Comparison of ENCODE assay signal across 8 mouse cellular contexts in the genomic region with DNA sequence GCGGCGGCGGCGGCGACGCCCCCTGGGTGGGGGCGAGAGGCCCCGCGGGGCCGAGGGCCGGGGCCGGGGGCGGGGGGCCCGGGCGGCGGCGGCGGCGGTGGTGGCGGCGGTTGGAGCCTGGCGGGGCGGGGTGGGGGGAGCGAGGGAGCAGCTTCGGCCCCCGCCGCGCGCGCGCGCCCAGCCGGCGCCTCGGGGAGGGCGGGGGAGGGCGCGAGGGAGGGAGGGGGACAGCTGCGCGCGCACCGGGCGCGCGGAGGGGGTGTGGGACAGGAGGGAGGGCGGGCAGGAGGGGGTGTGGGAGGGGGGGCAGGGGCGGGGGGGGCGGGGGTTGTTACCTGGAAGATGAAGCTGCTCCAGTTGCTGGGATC. TPM values are rescaled to one million over a fixed set of nuclear protein-coding genes. Genes with fewer than 3 reads are reported as not detected.
DNase-seq lines count a peak whose midpoint lies in the region; ATAC-seq and TF ChIP-seq lines count a peak whose summit lies in the region.

No protein-coding gene starts in this region.

- no peaks in the 10 kb centered on the region for H3K27me3 ChIP-seq in heart, embryonic 13.5 days (replicated peaks)
- H3K27me3 ChIP-seq in forebrain, embryonic 12.5 days: no peaks in the 10 kb centered on the region
- H3K27me3 ChIP-seq in liver, adult 2 months (ENCODE audit: control insufficient read depth, insufficient read depth, low read length): no peaks in the 10 kb centered on the region

- H3K4me3 ChIP-seq in heart, embryonic 13.5 days: peak overlapping the region; percentile 94
- H3K4me3 ChIP-seq in ES-E14 (ENCODE audit: insufficient read depth in 1 of 2, low read depth in 1 of 2, low read length in 2 of 2, poor library complexity in 1 of 2, severe bottlenecking in 1 of 2): peak overlapping the region; percentile 3 to 87; a peak in 3 of 4 replicates
- H3K4me3 ChIP-seq in forebrain, embryonic 12.5 days (replicated peaks): peak overlapping the region; percentile 98
- H3K4me3 ChIP-seq in liver, adult 2 months (ENCODE audit: insufficient read depth, low read depth, low read length): peak overlapping the region; percentile 71

- DNase-seq in heart, adult 8-10 months (ENCODE audit: low spot score): no peak
- no peak for DNase-seq in ES-E14 (ENCODE audit: low read depth, low spot score)
- no peak for DNase-seq in liver, adult 2 months (ENCODE audit: extremely low read depth, low read depth, low spot score)
- DNase-seq in spleen, adult 12 weeks (ENCODE audit: low spot score): peak; percentile 65
- no peak for DNase-seq in embryo, embryonic 10.5 days (ENCODE audit: low spot score)
- no peak for DNase-seq in layer of hippocampus, adult 9-11 months

- H3K9me3 ChIP-seq in heart, embryonic 13.5 days: no peaks in the 10 kb centered on the region
- no peaks in the 10 kb centered on the region for H3K9me3 ChIP-seq in ES-E14 (ENCODE audit: control insufficient read depth, insufficient read depth, low read depth, low read length)
- H3K9me3 ChIP-seq in forebrain, embryonic 12.5 days: no peaks in the 10 kb centered on the region

- no peak for TF ChIP-seq POLR2A in liver, adult 2 months (IDR thresholded peaks at IDR 0.05; ENCODE audit: extremely low read depth, insufficient read depth, low read length)

- in situ Hi-C loops in ES-E14 (cut with MboI; ENCODE audit: low sequenced_read_pairs in 2 of 2, unreplicated experiment in 2 of 2): no loop called here

- peaks cover 72% of the 10 kb centered on the region for H3K36me3 ChIP-seq in heart, embryonic 13.5 days
- peaks cover 55% of the 10 kb centered on the region for H3K36me3 ChIP-seq in ES-E14 (ENCODE audit: control insufficient read depth, insufficient read depth, low read length, poor library complexity, severe bottlenecking)
- H3K36me3 ChIP-seq in forebrain, embryonic 12.5 days (replicated peaks): peaks cover 71% of the 10 kb centered on the region
- H3K36me3 ChIP-seq in liver, adult 2 months (ENCODE audit: control insufficient read depth, insufficient read depth, low read length): no peaks in the 10 kb centered on the region; the same call in 1 of the 2 replicates

- peaks cover 47% of the 10 kb centered on the region for H3K4me1 ChIP-seq in heart, embryonic 13.5 days
- H3K4me1 ChIP-seq in ES-E14 (ENCODE audit: control insufficient read depth in 2 of 2, insufficient read depth in 2 of 2, low read length in 2 of 2, poor library complexity in 1 of 2): peaks cover 8 to 15% of the 10 kb centered on the region in 2 experiments; a peak in 2 of 4 replicates
- peaks cover 44% of the 10 kb centered on the region for H3K4me1 ChIP-seq in forebrain, embryonic 12.5 days
- H3K4me1 ChIP-seq in liver, adult 2 months (ENCODE audit: control insufficient read depth, insufficient read depth, low read length): peaks cover 11% of the 10 kb centered on the region

- H3K79me2 ChIP-seq in liver, adult 2 months (ENCODE audit: control insufficient read depth, insufficient read depth, low read length): no peaks in the 10 kb centered on the region

- H3K27ac ChIP-seq in heart, embryonic 13.5 days (replicated peaks): peak overlapping the region; percentile 99
- H3K27ac ChIP-seq in ES-E14 (ENCODE audit: insufficient read depth, low read depth, low read length, poor library complexity, severe bottlenecking): peak overlapping the region; percentile 99
- peak overlapping the region; percentile 100 for H3K27ac ChIP-seq in forebrain, embryonic 12.5 days
- peak overlapping the region; percentile 64 for H3K27ac ChIP-seq in liver, adult 2 months (replicated peaks; ENCODE audit: insufficient read depth, low read depth, low read length)

- peak; percentile 12; the same call in 1 of the 2 replicates for ATAC-seq in heart, embryonic 13.5 days (ENCODE audit: extremely low read depth, insufficient number of reproducible peaks, low FRiP score, low TSS enrichment)
- no peak for ATAC-seq in forebrain, embryonic 12.5 days (ENCODE audit: low FRiP score)

- peak overlapping the region; percentile 100 for H3K9ac ChIP-seq in heart, embryonic 13.5 days
- peak overlapping the region; percentile 90 for H3K9ac ChIP-seq in ES-E14 (ENCODE audit: insufficient read depth, low read depth, low read length, poor library complexity, severe bottlenecking)
- H3K9ac ChIP-seq in forebrain, embryonic 12.5 days: peak overlapping the region; percentile 100
- H3K9ac ChIP-seq in liver, adult 2 months (ENCODE audit: low read depth, low read length): peak overlapping the region; percentile 84

- WGBS in heart, embryonic 13.5 days: 4% methylated on average over 11 of the region's 48 CpGs
- WGBS in forebrain, embryonic 12.5 days: 3% methylated on average over 16 of the region's 48 CpGs
- 4% methylated on average over 17 of the region's 48 CpGs for WGBS in liver, adult 2 months

- H3K4me2 ChIP-seq in heart, embryonic 13.5 days: peak overlapping the region; percentile 91
- peak overlapping the region; percentile 90 for H3K4me2 ChIP-seq in forebrain, embryonic 12.5 days

- no peak for TF ChIP-seq CTCF in liver, adult 2 months (IDR thresholded peaks at IDR 0.05; ENCODE audit: low read depth, low read length)

TF ChIP-seq in ES-E14, 5 proteins besides CTCF, POLR2A, EP300 and RAD21:
- TF ChIP-seq CHD2 (IDR thresholded peaks at IDR 0.05; ENCODE audit: low read depth, low read length) (no peak), MAFK (IDR thresholded peaks at IDR 0.05; ENCODE audit: insufficient read depth, low read depth, low read length) (no peak), ZC3H11A (IDR thresholded peaks at IDR 0.05; ENCODE audit: borderline replicate concordance, low read depth, low read length) (no peak), HCFC1 (IDR thresholded peaks at IDR 0.05; ENCODE audit: borderline replicate concordance, insufficient read depth, low read length) (no peak)

RNA-seq across cellular contexts. Expression of gene Maz, which starts 0.2 kb away (rescaled TPM):
- 31.0 and 34.5 TPM in 2 replicates for polyA plus RNA-seq in heart, embryonic 13.5 days (2015; fragmentation: Nextera tagmentation; extraction: Ambion mirVana)
- total RNA-seq in heart, adult 8-10 months (2022): 10 to 100 TPM; 48.5 to 55.9 (median 54.8) TPM
- 134 and 164 TPM in 2 replicates for total RNA-seq in ES-E14 (2012; rRNA removed)
- 95.2 and 113 TPM in 2 replicates for polyA plus RNA-seq in forebrain, embryonic 12.5 days (2016; fragmentation: Nextera tagmentation; extraction: Ambion mirVana)
- 8.9 and 16.4 TPM in 2 replicates for total RNA-seq in liver, adult 2 months (2014; rRNA removed)
- polyA plus RNA-seq in liver, adult 2 months (2012; rRNA removed): 74.6 and 81.9 TPM in 2 replicates

RNA-seq across cellular contexts. Expression of gene Prrt2, which starts 5.6 kb away (rescaled TPM):
- polyA plus RNA-seq in heart, embryonic 13.5 days (2015; fragmentation: Nextera tagmentation; extraction: Ambion mirVana): 1.6 TPM in 2 replicates
- total RNA-seq in heart, adult 8-10 months (2022): 1 to 10 TPM in 1 of 4 experiments, under 1 TPM in 1, not detected in 2; 0.87 to 1.1 TPM
- total RNA-seq in ES-E14 (2012; rRNA removed): 0.36 and 0.85 TPM in 2 replicates
- polyA plus RNA-seq in forebrain, embryonic 12.5 days (2016; fragmentation: Nextera tagmentation; extraction: Ambion mirVana): 5.0 and 6.5 TPM in 2 replicates
- not detected in 2 replicates for total RNA-seq in liver, adult 2 months (2014; rRNA removed)
- polyA plus RNA-seq in liver, adult 2 months (2012; rRNA removed): 0.75 TPM in 1 of 2 replicates, not detected in the other

RNA-seq across cellular contexts. Expression of gene Gm42742, which starts 5.7 kb away (rescaled TPM):
- polyA plus RNA-seq in heart, embryonic 13.5 days (2015; fragmentation: Nextera tagmentation; extraction: Ambion mirVana): 13.8 and 25.7 TPM in 2 replicates
- 10 to 100 TPM; 28.1 to 33.3 (median 31.4) TPM for total RNA-seq in heart, adult 8-10 months (2022)
- 23.4 and 38.4 TPM in 2 replicates for total RNA-seq in ES-E14 (2012; rRNA removed)
- 53.3 and 75.4 TPM in 2 replicates for polyA plus RNA-seq in forebrain, embryonic 12.5 days (2016; fragmentation: Nextera tagmentation; extraction: Ambion mirVana)
- total RNA-seq in liver, adult 2 months (2014; rRNA removed): 9.5 and 10.7 TPM in 2 replicates
- polyA plus RNA-seq in liver, adult 2 months (2012; rRNA removed): 11.2 and 12.7 TPM in 2 replicates

RNA-seq across cellular contexts. Expression of gene Pagr1a, which starts 9.4 kb away (rescaled TPM):
- polyA plus RNA-seq in heart, embryonic 13.5 days (2015; fragmentation: Nextera tagmentation; extraction: Ambion mirVana): 55.6 and 76.2 TPM in 2 replicates
- total RNA-seq in heart, adult 8-10 months (2022): 10 to 100 TPM in 2 of 4 experiments, 1 to 10 TPM in 2; 8.3 to 22.2 (median 10.5) TPM
- 12.1 and 32.3 TPM in 2 replicates for total RNA-seq in ES-E14 (2012; rRNA removed)
- 51.4 and 66.8 TPM in 2 replicates for polyA plus RNA-seq in forebrain, embryonic 12.5 days (2016; fragmentation: Nextera tagmentation; extraction: Ambion mirVana)
- total RNA-seq in liver, adult 2 months (2014; rRNA removed): 4.9 and 6.7 TPM in 2 replicates
- 2.6 and 4.2 TPM in 2 replicates for polyA plus RNA-seq in liver, adult 2 months (2012; rRNA removed)

RNA-seq across cellular contexts. Expression of gene Pagr1b, which starts 10.3 kb away (rescaled TPM):
- polyA plus RNA-seq in heart, embryonic 13.5 days (2015; fragmentation: Nextera tagmentation; extraction: Ambion mirVana): 0.38 and 0.44 TPM in 2 replicates
- not detected for total RNA-seq in heart, adult 8-10 months (2022)
- 0.63 and 1.3 TPM in 2 replicates for total RNA-seq in ES-E14 (2012; rRNA removed)
- polyA plus RNA-seq in forebrain, embryonic 12.5 days (2016; fragmentation: Nextera tagmentation; extraction: Ambion mirVana): 0.38 and 0.56 TPM in 2 replicates
- 0.74 TPM in 1 of 2 replicates, not detected in the other for total RNA-seq in liver, adult 2 months (2014; rRNA removed)
- polyA plus RNA-seq in liver, adult 2 months (2012; rRNA removed): 0.49 TPM in 1 of 2 replicates, not detected in the other

Comparison
In these comparisons a context has a peak if more than half of its experiments do, and no peak if none do; other contexts are left out.
1. H3K4me3 ChIP-seq: peak in every context shown above with its lines; median percentile 98 in forebrain, embryonic 12.5 days; 94 in heart, embryonic 13.5 days; 71 in liver, adult 2 months; 45 in ES-E14.